Mouse (Mus musculus) small intestine, adult 2 months (tissue): ENCODE results near the gene Gm5152.
"Not testable (repeated sequence)": the region's sequence is repeated elsewhere in the genome, so short reads cannot be mapped to it uniquely, and the experiment has no call there.

ENCODE experiments used
- CTCF ChIP-seq: fragments of 200-500 bp; IDR thresholded peaks from 2 replicates; pipeline ENCODE4 v1.5.1; 2012; ENCODE audit warnings: low read depth, mild to moderate bottlenecking, control low read depth, inconsistent platforms, low read length, moderate library complexity, mixed read lengths; ENCODE audit not compliant: insufficient replicate concordance, insufficient read length; ENCODE audit errors: extremely low read depth
- POLR2A ChIP-seq: fragments of 200-500 bp; IDR thresholded peaks from 2 replicates; pipeline ENCODE4 v1.6.1; 2012; ENCODE audit warnings: low read depth, mild to moderate bottlenecking, control low read depth, inconsistent platforms, low read length, moderate library complexity

GRCm38 (mm10) chr5:10254768-10255167 is 8.4 kb upstream of the Gm5152 start:
- TF ChIP-seq CTCF, POLR2A: not testable (repeated sequence)
